Mouse (Mus musculus) liver, adult (tissue): ENCODE measurements around the gene Capzb.

ENCODE experiments used
- GATA4 ChIP-seq: IDR thresholded peaks from 2 replicates; pipeline ENCODE4 v1.6.1; 2014; ENCODE audit warnings: mild to moderate bottlenecking, low read length; ENCODE audit not compliant: insufficient replicate concordance

The Capzb gene

DNA sequence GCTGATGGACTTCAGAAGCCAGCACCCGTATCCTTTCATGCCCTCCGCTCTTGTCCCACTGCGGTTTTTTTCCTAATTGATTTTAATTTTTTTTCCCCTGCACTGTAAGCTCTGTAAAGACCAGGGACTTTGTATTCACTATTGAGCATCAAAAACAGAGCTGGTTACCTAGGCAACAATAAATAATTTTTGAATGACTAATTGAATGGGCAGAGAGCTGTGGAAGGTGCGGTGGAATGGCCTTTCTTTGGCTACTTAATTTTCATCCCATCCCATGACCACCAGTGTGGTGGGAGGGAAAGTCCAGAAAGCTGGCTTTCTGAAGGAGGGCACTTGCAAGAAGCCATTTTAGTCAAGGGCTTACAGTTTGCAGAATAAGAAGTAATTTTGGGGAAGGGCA is 41.6 kb downstream of the Capzb start:
- TF ChIP-seq GATA4, result no peak

DNA sequence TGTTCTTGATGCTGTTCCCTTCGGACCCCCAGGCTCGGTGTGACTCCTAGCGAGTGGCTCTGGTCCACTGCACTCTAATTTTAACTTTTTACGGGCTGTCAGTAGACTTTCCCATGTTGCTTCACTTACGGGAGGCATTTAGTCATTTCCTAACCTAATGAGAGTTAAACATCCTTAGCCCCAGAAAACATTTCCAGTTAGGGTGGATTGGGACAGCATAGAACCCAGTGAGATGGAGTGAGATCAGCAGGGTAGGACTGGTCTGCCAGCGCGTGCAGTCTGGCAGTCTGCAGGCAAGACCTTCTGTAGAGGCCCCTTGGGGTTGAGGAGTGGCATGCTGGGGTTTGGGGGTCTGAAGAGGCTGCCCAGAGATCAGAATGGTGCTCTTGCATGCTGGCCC is 42.9 kb downstream of the Capzb start:
- no peak for TF ChIP-seq GATA4

DNA sequence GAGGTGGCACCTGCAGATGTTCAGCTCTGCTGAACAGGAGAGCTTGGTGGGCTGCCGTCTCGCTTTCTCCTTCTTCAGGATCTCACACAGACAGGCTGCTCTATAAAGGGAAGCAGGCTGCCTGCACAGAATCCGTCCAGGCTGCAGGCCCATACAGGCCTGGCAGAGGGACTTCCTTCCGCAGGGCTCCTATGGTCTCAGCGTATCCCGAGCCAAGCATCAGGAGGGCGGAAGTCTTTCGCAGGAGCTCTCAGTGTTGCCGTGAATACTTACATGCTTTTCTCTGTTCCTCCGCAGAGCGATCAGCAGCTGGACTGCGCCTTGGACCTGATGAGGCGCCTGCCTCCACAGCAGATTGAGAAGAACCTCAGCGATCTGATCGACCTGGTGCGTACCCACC is 45.9 kb downstream of the Capzb start:
- TF ChIP-seq GATA4, result no peak

DNA sequence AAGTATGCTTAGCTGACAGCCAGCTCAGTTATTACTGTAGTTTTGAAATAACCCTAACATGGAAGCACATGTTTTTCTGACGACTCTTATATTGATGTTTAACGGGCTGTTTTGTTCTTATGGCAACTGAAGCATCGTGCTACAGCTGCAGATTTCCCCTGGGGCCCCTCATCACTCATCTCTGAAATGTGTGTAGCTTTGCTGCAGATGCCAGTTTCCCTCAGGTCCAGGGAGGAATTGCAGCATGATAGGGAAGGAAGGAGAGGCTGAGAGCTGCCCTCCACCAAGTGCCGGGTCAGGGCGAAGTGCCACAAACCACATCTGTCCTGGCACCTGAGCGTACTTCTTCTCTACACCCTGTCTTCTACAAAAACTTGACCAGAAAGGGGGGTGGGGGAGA is 47.6 kb downstream of the Capzb start:
- TF ChIP-seq GATA4, result no peak

DNA sequence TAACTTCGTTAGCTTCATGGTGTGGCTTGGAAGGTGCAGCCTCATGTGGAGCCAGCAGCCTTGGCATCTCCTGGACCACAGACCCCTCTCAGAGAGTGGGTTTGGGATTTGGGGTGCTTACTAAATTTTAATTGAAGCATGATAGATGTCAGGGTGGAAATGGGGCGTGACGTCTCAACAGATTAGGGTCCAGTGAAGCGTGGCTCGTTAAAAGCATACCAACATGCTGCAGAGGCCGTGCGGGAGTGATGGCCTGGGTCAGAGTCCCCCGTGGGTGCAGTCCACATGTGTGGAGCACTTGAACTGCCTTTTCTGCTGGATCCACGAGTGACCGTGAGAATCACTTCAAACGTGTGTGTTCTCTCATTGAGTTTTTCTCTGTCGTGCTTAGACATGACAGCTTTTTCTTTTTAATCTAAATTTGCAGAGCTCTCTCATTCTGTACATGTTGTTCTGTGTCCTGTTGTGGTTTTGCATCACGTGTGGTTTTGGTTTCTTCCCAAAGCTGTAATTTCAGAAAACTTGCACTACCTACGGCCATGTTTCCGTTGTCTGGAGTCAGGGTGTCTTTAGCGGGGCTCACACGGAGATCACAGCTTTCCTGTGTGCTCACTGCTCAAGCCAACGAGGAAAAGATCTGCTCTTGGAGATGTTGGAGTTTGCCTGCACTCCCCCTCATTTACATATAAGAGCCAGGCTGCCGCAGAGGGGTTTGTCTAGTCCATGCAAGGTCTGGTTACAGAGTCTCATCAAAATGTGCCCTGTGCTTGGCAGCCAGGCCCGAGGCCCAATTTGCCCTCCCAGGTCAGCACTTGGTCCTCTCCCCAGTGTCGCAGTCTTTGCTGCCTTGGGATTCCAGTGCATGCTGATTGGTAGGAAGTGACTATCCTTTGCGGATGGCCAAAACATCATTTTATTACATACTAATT is 49.2 kb downstream of the Capzb start:
- TF ChIP-seq GATA4, result no peak

GRCm38 (mm10) chr4:139242607-139242955 is 49.9 kb downstream of the Capzb start:
- TF ChIP-seq GATA4, result no peak

- TF ChIP-seq GATA4, result no peak
Observed at GRCm38 (mm10) chr4:139244176-139244575, 51.5 kb downstream of the Capzb start.

DNA sequence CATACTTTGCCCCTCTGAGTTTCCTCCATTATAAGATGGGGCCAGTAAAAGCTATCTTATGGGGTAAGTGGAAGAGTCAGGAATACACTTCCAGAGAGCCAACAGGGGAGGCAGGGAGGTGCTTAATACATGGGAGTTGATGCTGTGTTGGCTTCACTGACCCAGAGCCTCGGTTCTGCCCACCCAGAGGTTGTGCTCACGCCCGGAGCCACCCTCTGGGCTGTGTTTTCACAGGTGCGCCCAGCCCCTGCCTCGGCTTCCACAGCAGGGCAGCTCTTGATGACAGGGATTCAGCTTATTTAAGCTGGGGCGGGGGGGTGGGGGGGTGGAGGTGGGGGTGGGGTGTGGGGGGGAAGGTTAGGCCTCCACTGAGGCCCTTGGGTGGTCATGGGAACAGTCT is 52.1 kb downstream of the Capzb start:
- no peak for TF ChIP-seq GATA4

DNA sequence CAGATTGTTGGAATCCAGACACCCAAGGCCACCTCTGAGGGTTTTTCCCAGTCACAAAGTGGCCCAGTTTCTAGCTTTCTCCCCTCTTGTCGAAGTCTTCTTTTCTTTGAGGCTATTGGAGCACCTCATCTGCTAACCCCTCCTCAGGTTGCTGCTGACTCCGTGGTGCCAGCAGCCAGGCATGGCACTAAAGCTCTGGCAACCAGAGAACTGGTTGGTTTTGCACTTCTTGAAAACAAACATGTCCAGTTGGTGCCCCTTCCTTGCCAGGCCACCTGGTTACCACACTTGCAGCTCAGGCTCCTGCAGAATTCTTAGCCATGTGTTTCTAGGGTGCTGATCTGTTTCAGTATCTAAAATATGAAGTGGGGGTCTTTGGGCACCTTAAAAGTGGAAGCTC is 52.8 kb downstream of the Capzb start:
- no peak for TF ChIP-seq GATA4

DNA sequence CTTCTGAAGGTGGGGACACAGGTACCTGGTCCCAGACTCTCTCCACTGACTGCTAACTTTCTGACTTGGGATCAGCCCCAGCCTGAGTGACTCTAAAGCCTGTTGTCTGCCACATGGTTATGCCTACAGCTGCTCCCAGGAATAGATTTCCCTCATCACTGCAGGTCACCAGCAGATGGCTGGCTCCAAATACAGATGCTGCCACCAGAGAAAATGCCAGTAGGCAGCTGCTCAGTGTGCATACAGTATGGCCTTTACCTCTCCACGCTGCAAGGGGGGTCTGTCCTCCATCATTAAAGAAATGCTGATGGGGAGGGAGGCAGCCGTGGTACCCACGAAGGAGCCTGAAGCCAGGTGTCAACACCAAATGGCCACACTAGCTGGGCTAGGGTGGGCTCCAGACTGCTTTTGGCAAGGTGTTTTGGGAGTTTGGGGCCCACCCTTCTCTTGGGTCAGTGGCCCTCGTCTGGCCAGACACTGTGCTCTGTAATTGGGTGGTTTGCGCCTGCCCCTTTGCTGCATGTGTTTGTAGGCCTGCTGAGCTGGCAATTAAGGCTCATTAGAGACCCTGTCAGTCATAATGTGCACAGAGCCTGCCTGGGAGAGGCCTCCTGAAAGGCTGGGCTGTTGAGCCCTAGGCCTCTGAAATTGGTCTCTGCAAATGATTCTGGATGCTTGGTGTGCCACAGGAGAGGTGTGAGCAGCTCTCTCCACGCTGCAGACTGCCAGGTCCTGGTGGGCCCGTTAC is 53.6 kb downstream of the Capzb start:
- no peak for TF ChIP-seq GATA4

DNA sequence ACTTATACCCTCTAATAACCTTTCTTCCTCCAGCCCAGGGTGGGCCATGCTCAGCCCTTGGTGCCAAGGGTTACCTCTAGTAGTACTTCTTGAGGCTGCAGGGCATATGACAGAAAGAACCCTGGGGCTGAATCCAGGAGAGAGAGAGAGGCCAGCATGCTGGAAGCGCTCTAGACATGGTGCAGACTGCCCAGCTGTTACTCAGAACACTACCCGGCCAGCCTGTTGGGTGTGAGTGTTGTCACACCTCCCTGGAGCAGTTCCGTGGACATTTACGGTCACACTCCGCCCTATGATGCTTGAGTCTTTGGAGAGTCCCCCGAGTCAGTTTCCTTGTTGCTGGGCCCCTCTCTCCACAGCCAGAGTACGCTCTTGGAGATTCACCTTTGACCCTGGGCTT is 55.3 kb downstream of the Capzb start:
- TF ChIP-seq GATA4, result no peak

DNA sequence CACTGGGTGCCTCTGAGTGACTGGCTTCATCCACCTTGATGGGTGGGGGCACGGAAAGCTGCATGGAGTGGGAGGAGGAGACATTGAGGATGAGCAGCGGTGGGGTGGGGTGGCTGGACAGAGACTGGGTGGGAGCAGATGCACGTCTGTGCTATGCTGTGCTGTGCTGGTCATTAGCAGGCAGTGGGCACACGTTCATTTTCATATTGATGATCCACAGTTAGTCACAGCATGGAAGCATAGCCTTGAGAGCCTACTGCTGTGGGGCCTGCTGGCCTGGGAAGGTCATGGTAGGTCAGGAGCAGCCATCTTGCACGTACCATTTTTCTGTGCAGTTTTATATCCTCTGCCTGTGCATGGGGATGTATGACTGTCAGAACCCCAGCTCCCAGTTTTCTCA is 56.0 kb downstream of the Capzb start:
- no peak for TF ChIP-seq GATA4

GRCm38 (mm10) chr4:139250043-139250442 is 57.3 kb downstream of the Capzb start:
- no peak for TF ChIP-seq GATA4

DNA sequence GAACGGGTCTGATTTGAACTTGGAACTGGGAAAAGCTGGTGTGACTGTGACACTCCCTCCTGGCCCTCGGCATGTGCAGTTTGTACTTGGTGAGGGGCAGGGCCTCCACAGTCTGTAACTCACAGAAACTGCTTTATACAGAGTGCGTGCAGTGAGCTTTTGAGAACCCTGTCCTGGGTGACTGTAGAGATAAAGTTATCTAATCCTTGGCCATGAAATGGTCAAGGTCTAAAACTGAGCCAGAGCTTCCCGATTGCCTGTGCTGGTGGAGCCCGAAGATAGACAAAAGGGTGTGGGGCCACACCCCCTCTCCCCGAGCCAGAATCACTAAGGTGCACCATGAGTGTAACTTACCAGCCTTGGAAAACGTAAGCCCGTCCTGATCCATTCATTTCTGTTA is 58.2 kb downstream of the Capzb start:
- TF ChIP-seq GATA4, result no peak

- peak; percentile 99 for TF ChIP-seq GATA4
Observed at GRCm38 (mm10) chr4:139252051-139252760, 59.5 kb downstream of the Capzb start.

GRCm38 (mm10) chr4:139253206-139253605 is 60.5 kb downstream of the Capzb start:
- TF ChIP-seq GATA4, result no peak
